Comparison of ENCODE assay signal across 23 mouse cellular contexts in genomic region chr4:14103447-14103846, GRCm38 (mm10).
DNase-seq lines count a peak whose midpoint lies in the region; ATAC-seq lines count a peak whose summit lies in the region.
"Had no signal": no experiment of that assay in that cellular context is flagged by ENCODE, and none has a peak within 500 bp of the region (broad histone marks: within the 10 kb centered on the region; RNA-seq: fewer than 3 reads in every experiment).

No protein-coding gene starts in this region.

- H3K4me2 ChIP-seq in forebrain, embryonic 11.5 days (ENCODE audit: low read depth, low read length, severe bottlenecking) = peak overlapping the region; percentile 8; the same call in 1 of the 2 replicates
- peak overlapping the region; percentile 24; the same call in 1 of the 2 replicates for H3K4me2 ChIP-seq in midbrain, embryonic 14.5 days (ENCODE audit: low read length)
- no peak overlapping the region for H3K4me2 ChIP-seq in midbrain, embryonic 11.5 days
- peak overlapping the region; percentile 11; the same call in 1 of the 2 replicates for H3K4me2 ChIP-seq in forebrain, embryonic 15.5 days (replicated peaks)
- H3K4me2 ChIP-seq in midbrain, embryonic 15.5 days = peak overlapping the region; percentile 8; the same call in 1 of the 2 replicates
- H3K4me2 ChIP-seq: embryonic facial prominence, embryonic 15.5 days; heart, embryonic 12.5 days; limb, embryonic 12.5 days; liver, embryonic 11.5 days had no signal

- ATAC-seq in forebrain, embryonic 11.5 days (replicated peaks; ENCODE audit: low FRiP score) = peak; percentile 43
- no peak for ATAC-seq in midbrain, embryonic 14.5 days (ENCODE audit: low FRiP score, low TSS enrichment)
- no peak; the same call in 1 of the 2 replicates for ATAC-seq in midbrain, embryonic 11.5 days (ENCODE audit: low FRiP score)
- ATAC-seq in forebrain, embryonic 15.5 days (replicated peaks) = peak; percentile 35; the same call in 1 of the 2 replicates
- no peak for ATAC-seq in midbrain, embryonic 15.5 days (replicated peaks)
- ATAC-seq: intestine, postnatal 0 days; liver, postnatal 0 days; lung, postnatal 0 days had no signal

- no peaks in the 10 kb centered on the region for H3K9me3 ChIP-seq in forebrain, embryonic 11.5 days (ENCODE audit: control insufficient read depth, low read length)
- no peaks in the 10 kb centered on the region for H3K9me3 ChIP-seq in forebrain, embryonic 10.5 days
- no peaks in the 10 kb centered on the region for H3K9me3 ChIP-seq in midbrain, embryonic 14.5 days (ENCODE audit: control insufficient read depth, low read length)
- no peaks in the 10 kb centered on the region for H3K9me3 ChIP-seq in midbrain, embryonic 11.5 days (ENCODE audit: control insufficient read depth, low read length)
- H3K9me3 ChIP-seq in forebrain, embryonic 15.5 days = no peaks in the 10 kb centered on the region
- H3K9me3 ChIP-seq in midbrain, embryonic 15.5 days = no peaks in the 10 kb centered on the region
- H3K9me3 ChIP-seq: embryonic facial prominence, embryonic 15.5 days; heart, embryonic 12.5 days; limb, embryonic 12.5 days had no signal

- no peaks in the 10 kb centered on the region for H3K27me3 ChIP-seq in forebrain, embryonic 11.5 days (ENCODE audit: control insufficient read depth, insufficient read depth, low read length)
- no peaks in the 10 kb centered on the region for H3K27me3 ChIP-seq in forebrain, embryonic 10.5 days (ENCODE audit: poor library complexity, severe bottlenecking)
- H3K27me3 ChIP-seq in midbrain, embryonic 14.5 days (ENCODE audit: control insufficient read depth, insufficient read depth, low read length) = no peaks in the 10 kb centered on the region
- no peaks in the 10 kb centered on the region for H3K27me3 ChIP-seq in midbrain, embryonic 11.5 days (ENCODE audit: control insufficient read depth, insufficient read depth, low read length)
- H3K27me3 ChIP-seq in forebrain, embryonic 15.5 days = no peaks in the 10 kb centered on the region
- no peaks in the 10 kb centered on the region for H3K27me3 ChIP-seq in midbrain, embryonic 15.5 days (replicated peaks)
- H3K27me3 ChIP-seq: embryonic facial prominence, embryonic 15.5 days; heart, embryonic 12.5 days; limb, embryonic 12.5 days had no signal

- H3K4me1 ChIP-seq in forebrain, embryonic 11.5 days (replicated peaks; ENCODE audit: control insufficient read depth, insufficient read depth, low read length) = peaks cover 7% of the 10 kb centered on the region; the same call in 1 of the 2 replicates
- peaks cover 35% of the 10 kb centered on the region for H3K4me1 ChIP-seq in forebrain, embryonic 10.5 days
- peaks cover 8% of the 10 kb centered on the region for H3K4me1 ChIP-seq in midbrain, embryonic 14.5 days (ENCODE audit: control insufficient read depth, insufficient read depth, low read length)
- peaks cover 6% of the 10 kb centered on the region; the same call in 1 of the 2 replicates for H3K4me1 ChIP-seq in midbrain, embryonic 11.5 days (ENCODE audit: control insufficient read depth, insufficient read depth, low read length)
- peaks cover 16% of the 10 kb centered on the region for H3K4me1 ChIP-seq in forebrain, embryonic 15.5 days
- peaks cover 9% of the 10 kb centered on the region for H3K4me1 ChIP-seq in midbrain, embryonic 15.5 days
- H3K4me1 ChIP-seq: embryonic facial prominence, embryonic 15.5 days; heart, embryonic 12.5 days; limb, embryonic 12.5 days had no signal

- no peaks in the 10 kb centered on the region for H3K36me3 ChIP-seq in forebrain, embryonic 11.5 days (ENCODE audit: control insufficient read depth, insufficient read depth, low read length)
- no peaks in the 10 kb centered on the region for H3K36me3 ChIP-seq in forebrain, embryonic 10.5 days (replicated peaks)
- no peaks in the 10 kb centered on the region for H3K36me3 ChIP-seq in midbrain, embryonic 14.5 days (ENCODE audit: control insufficient read depth, insufficient read depth, low read length)
- H3K36me3 ChIP-seq in midbrain, embryonic 11.5 days (ENCODE audit: control insufficient read depth, insufficient read depth, low read length) = no peaks in the 10 kb centered on the region
- no peaks in the 10 kb centered on the region for H3K36me3 ChIP-seq in forebrain, embryonic 15.5 days
- no peaks in the 10 kb centered on the region for H3K36me3 ChIP-seq in midbrain, embryonic 15.5 days (replicated peaks)
- H3K36me3 ChIP-seq: embryonic facial prominence, embryonic 15.5 days; heart, embryonic 12.5 days; limb, embryonic 12.5 days had no signal

- DNase-seq in forebrain, embryonic 11.5 days (ENCODE audit: low spot score) = no peak
- DNase-seq in forebrain, embryonic 10.5 days (ENCODE audit: extremely low spot score, low spot score) = no peak
- DNase-seq in midbrain, embryonic 14.5 days = no peak
- no peak for DNase-seq in midbrain, embryonic 11.5 days (ENCODE audit: low spot score, missing footprints)
- no peak for DNase-seq in urinary bladder, postnatal 14 days (ENCODE audit: low spot score)
- no peak for DNase-seq in cerebellum, postnatal 25 days
- DNase-seq: adrenal gland, postnatal 10 days; cerebellum, adult 8-10 months; gastrocnemius, postnatal 10 days; heart, postnatal 10 days; kidney, postnatal 25 days; layer of hippocampus, postnatal 36 days; liver, postnatal 0 days; right cerebral cortex, postnatal 14 days; spleen, adult 18-20 months had no signal

- H3K27ac ChIP-seq in forebrain, embryonic 11.5 days (ENCODE audit: low read depth, low read length) = no peak overlapping the region
- H3K27ac ChIP-seq in forebrain, embryonic 10.5 days = no peak overlapping the region
- no peak overlapping the region for H3K27ac ChIP-seq in midbrain, embryonic 14.5 days (replicated peaks; ENCODE audit: low read depth, low read length)
- H3K27ac ChIP-seq in midbrain, embryonic 11.5 days (ENCODE audit: low read depth, low read length) = no peak overlapping the region
- no peak overlapping the region for H3K27ac ChIP-seq in forebrain, embryonic 15.5 days (replicated peaks)
- H3K27ac ChIP-seq in midbrain, embryonic 15.5 days = no peak overlapping the region
- H3K27ac ChIP-seq: embryonic facial prominence, embryonic 15.5 days; limb, embryonic 12.5 days had no signal

- WGBS in forebrain, embryonic 11.5 days = 20% methylated on average over 5 of the region's 5 CpGs
- 43% methylated on average over 5 of the region's 5 CpGs for WGBS in forebrain, embryonic 10.5 days
- WGBS in midbrain, embryonic 14.5 days = 26% methylated on average over 5 of the region's 5 CpGs
- WGBS in midbrain, embryonic 11.5 days = 41% methylated on average over 5 of the region's 5 CpGs
- 8% methylated on average over 5 of the region's 5 CpGs for WGBS in forebrain, embryonic 15.5 days
- 23% methylated on average over 5 of the region's 5 CpGs for WGBS in midbrain, embryonic 15.5 days

- H3K9ac ChIP-seq in forebrain, embryonic 11.5 days (ENCODE audit: low read length) = no peak overlapping the region
- no peak overlapping the region for H3K9ac ChIP-seq in midbrain, embryonic 14.5 days (replicated peaks; ENCODE audit: low read length)
- H3K9ac ChIP-seq in midbrain, embryonic 11.5 days (ENCODE audit: low read length) = no peak overlapping the region
- no peak overlapping the region for H3K9ac ChIP-seq in forebrain, embryonic 15.5 days (replicated peaks)
- H3K9ac ChIP-seq in midbrain, embryonic 15.5 days = no peak overlapping the region
- H3K9ac ChIP-seq: embryonic facial prominence, embryonic 15.5 days; heart, embryonic 12.5 days; limb, embryonic 12.5 days; liver, postnatal 0 days had no signal

- H3K4me3 ChIP-seq in forebrain, embryonic 11.5 days (ENCODE audit: low read depth, low read length) = no peak overlapping the region
- H3K4me3 ChIP-seq in forebrain, embryonic 10.5 days = no peak overlapping the region
- H3K4me3 ChIP-seq in midbrain, embryonic 14.5 days (replicated peaks; ENCODE audit: low read depth, low read length) = no peak overlapping the region
- no peak overlapping the region for H3K4me3 ChIP-seq in midbrain, embryonic 11.5 days (ENCODE audit: low read depth, low read length)
- H3K4me3 ChIP-seq in forebrain, embryonic 15.5 days = no peak overlapping the region
- no peak overlapping the region for H3K4me3 ChIP-seq in midbrain, embryonic 15.5 days
- H3K4me3 ChIP-seq: embryonic facial prominence, embryonic 15.5 days; heart, embryonic 12.5 days; limb, embryonic 12.5 days had no signal

Comparison
In these comparisons a context has a peak if more than half of its experiments do, and no peak if none do; other contexts are left out.
1. ATAC-seq: peak in forebrain, embryonic 11.5 days (single experiment) and forebrain, embryonic 15.5 days (single experiment); none in midbrain, embryonic 14.5 days (single experiment), midbrain, embryonic 11.5 days (single experiment) and midbrain, embryonic 15.5 days (single experiment).